Mouse (Mus musculus) cerebellum, postnatal 25 days (tissue): ENCODE measurements around the gene Chd1l.
A peak's percentile ranks its signal among the peaks of the same experiment; 100 is the strongest.

ENCODE experiments used
- DNase-seq, 2 experiments: peaks; one replicate each; pipeline ENCODE4 v3.0.0; 2021; ENCODE audit warnings: mixed read lengths in 2 of 2

Chd1l gene

DNA sequence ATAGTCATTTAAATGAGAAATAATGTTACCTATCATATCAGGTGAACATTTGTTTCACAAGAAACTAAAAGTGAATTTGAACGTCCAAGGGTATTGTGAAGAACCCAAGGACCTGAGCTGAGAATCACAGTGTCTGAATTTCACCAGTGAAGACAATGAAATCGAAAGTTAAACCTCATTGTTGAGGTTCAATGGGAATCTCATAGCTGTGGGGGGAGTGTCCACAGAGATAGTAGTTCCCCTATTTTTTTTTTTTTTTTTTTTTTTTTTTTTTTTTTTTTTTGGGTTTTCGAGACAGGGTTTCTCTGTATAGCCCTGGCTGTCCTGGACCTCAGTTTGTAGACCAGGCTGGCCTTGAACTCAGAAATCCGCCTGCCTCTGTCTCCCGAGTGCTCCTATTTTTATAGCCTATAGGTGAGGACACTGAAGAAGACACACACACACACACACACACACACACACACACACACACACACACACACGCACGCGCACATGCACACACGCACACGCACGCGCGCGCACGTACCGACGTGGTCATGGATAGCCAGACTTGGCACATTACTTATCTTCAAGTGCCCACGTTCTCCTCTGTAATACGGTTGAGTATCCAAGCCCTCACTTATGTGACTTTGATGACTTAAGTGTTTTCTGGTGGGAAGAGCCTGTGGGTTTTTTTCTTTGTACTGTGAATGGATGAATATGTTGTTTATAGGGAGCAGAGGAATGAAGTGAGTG lies 7.3 kb upstream of the Chd1l start:
- DNase-seq: no peak

DNA sequence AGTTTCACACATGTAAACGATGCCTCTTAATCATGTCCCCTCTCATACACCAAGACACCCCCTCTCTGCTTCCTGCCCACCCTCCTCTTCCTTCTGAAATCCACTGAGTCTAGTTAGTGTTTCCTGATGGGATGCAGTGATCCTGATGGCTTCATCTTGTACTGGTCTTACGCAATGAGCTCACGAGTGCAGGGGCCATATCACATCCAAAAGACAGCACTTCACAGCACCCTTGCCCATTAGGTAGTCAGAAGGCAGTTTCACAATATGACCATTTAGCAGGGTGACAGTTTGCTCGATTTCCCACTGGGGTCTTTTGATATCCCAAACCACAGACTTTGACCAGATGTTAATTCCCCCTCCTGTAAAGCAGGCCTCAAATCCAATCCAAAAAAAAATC lies 5.9 kb upstream of the Chd1l start:
- no peak for DNase-seq

DNA sequence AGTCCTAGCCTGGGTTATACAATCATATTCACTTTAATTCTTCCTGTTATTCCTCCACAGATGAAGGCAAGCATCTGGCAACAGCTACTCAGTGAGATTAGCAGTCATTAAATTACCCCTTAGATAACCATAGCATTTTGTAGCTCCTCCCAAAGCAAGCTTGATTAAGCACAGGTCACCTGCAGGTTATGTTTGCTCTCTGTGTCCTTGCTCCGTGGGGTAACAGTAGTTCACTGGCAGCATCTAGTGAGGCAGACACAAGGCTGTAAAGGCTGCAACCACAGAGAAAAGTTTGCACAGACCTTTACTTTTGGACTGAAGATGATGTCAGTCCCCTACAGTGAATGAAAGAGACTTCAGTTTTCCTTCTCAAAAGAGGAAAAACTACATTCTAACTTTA lies 5.2 kb upstream of the Chd1l start:
- DNase-seq: no peak

DNA sequence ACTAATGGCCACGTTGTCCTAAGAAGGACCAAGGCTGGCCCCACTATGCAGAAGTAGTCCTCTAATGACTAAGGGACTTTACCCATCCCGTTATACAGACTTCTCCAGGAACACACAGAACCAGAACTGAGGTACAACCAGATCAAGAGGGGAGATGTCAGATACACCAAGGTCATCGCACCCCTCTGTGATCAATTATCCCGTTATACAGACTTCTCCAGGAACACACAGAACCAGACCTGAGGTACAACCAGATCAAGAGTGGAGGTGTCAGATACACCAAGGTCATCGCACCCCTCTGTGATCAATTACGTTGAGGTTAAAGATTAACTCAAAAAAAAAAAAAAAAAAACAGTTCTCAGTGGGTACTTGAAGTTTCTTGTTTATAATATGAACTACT lies 1.0 kb upstream of the Chd1l start:
- DNase-seq: no peak

DNA sequence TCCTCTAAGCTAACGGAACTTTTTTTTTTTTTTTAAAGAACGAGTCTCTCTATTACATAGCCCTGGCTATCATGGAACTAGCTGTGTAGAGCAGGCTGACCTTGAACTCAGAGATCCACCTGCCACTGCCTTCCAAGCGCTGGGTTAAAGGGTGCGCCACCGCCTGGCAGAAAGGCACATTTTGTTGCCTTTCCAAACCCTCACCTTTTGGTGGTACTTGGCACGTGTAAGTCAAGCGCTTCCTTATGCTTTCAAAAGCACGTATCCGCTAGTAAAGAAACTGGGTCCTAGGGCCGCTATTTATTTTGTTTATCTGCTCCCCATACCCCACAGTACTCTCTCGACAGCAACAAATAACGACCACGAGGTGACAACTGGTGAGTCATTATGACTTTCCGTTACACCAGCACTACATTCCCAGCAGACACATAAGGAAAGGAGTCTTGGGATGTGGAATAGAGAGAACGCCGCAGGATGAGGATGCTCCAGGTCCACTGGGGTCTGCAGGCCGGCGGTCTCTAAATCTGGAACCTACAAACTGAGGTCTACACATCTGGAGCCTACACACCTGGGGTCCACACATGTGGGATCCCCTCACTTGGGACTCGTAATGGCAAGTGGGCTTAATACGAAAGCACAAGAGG lies 680 bp downstream of the Chd1l start:
- peak; percentile 34 to 59 for DNase-seq

DNA sequence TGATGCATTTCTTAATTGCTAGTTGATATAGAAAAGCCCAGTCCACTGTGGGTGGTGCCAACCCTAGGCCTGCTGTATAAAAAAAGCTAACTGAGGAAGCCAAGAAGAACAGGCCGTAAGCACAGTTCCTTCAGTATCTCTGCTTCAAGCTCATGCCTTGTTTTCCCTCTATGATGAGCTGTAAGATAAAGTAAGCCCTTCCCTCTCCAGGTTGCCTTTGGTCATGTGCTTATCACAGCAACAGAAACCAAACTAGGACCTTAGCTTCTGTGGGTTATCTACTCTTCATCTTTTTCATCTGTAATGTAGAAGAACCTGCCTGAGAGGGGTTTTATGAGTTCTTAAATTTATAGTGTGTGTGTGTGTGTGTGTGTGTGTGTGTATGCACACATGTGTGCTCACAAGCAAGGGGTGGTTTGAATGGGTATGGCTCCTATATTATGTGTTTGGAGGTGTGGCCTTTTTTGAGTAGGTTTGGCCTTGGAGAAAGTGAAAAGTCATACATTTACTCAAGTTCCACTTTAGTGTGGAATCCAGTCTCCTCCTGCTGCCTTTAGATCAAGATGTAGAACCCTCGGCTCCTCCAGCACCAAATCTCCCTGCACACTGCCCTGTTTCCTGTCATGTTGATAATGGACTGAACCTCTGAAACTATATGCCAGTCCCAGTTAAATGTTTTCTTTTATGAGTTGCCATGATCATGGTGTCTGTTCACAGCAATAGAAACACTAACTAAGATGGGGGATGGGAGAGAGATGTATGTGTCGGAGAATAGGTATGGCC lies 9.8 kb downstream of the Chd1l start:
- DNase-seq: no peak

DNA sequence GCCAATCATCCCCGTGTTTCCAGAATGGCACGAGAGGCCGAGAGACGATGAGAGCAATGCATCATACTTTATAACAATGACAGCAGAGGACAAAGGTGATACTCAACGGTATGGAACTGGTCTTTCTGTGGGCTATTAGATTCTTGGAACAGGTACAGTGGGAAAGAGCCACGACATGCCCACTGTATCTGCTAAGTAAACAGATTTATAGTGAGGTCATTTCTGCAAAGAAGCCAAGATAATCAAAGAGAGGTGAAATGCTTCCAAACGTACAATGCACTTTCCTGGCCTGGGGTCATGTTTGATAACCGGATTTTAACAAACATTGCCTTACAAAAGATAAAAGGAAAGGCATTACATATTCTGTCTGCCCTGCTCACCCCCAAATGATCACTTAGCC lies 13.2 kb downstream of the Chd1l start:
- no peak for DNase-seq

DNA sequence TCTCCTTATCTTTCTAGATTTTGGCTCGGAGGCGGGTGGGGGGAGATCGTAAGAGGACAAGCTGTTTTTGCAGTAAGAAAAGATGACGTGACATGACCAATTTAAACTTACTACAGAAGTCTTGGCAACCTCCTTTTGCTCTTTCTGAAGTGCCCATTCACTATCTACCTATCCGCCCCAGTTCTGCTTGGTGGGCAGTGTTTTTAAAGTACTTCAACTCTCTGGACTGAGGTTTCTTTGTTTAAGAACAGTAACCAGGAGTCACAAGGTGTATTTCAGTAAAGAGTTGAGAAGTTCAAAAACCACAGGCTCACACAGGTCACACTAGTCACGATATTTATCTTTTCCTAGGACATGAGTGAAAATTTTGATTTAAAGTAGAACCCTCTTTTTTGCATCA lies 14.9 kb downstream of the Chd1l start:
- DNase-seq: no peak

DNA sequence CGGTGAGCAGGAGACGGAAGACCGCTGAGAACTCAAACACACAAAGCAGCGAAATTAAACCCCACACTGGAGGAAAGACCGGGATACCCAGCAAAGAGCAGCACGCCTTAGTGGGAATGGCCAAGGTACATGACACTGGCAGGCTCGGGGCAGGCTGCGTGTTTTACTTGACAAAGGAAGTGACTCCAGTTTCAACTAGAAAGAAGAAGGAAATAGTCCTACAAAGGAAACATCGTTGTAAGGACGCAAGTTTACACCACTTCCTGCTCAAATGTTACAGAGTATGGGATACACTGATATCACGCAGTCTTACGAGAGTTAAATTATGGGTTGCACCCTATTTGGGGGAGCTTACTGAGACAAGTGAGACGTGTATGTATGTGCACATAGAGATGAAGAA lies 15.9 kb downstream of the Chd1l start:
- no peak for DNase-seq

DNA sequence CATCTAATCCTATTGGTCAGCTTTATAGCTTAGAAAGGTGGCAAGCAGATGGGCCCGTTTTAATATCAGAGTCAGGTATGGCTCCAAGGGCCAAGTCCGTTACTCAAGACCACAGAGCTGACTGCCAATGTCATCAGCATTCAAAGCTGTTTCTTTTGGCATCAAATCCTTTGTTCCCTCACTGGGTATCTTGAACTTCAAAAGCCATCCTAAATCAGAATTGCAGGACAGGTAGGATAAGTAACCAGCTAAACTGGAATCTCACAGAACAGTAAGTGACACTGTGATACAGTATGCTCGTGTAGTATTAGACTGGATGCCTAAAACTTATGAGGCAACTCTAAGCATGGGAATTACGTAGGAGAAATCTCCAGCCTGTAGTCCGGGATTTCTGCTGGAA lies 16.9 kb downstream of the Chd1l start:
- no peak for DNase-seq

DNA sequence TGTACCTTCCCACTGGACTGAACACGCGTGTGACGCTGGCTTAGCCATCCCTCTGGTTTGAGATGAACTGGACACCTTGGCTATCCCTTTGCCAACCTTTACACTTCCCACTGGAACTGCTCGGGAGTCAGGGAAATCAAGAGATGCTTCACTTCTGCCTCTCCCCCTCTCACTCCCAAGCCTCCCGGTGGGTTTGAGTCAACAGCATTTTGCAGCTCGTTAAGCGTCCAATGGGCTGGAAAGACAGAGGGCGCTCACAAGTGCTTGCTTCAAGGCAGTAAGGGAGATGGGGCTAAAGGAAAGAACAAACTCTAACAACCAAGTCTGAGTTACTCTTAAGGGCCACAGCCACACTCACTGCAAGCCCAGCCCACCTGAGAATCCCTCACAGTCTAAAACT lies 19.3 kb downstream of the Chd1l start:
- no peak for DNase-seq

DNA sequence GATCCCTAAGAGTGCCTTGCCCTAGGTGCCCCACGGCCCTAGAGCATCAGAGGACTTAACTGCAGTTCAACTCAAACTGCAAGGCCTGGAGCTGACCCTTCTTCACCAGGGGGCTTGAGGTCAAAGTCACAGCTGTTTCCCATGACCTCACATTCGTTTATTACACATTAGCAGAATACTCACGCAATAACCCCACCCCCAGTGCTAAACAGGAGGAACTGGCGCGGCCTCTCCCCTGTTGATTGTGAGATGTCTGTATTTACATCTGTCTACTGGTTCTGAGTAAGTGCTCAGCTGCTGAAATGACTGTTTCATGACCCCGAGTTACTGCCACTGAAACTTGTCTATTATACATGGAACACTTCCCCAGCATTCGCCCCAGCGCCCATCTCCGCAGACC lies 22.3 kb downstream of the Chd1l start:
- no peak for DNase-seq

DNA sequence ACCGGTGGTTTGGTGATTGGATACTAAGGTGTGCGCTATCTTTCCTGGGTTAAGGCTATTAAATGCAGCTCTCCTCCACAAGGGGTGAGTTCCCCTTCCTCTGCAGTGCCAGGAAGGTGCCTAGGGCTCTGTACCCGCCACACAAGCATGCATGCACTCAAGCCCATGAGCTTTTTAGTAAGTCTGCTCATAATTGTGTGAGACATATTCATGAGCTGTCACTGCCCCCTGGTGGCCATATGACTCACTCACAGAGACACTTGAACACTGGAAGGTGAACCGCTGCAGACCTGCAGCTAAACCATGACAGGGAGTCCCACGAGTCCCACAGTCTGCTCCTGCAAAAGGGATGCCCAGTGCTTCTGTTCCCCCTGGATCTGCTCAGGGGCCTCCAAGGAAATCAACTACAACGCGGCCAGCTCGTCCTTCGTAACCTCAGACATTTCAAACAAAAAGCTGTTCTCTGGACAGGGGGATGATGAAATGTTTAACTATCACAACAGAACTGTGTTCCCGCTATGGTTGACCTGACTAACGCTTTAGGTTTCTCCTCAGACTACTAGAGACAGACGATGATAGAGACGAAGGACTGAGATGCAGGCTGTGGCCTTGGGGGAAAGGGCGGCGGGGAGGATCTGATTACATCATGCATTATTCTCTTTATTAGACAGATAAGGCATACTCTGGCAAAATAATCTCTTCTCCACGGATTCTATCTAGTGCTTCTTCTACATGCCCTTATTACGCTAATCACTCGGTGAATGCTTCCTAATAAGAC lies 24.4 kb downstream of the Chd1l start:
- peak; percentile 78 to 86 for DNase-seq

DNA sequence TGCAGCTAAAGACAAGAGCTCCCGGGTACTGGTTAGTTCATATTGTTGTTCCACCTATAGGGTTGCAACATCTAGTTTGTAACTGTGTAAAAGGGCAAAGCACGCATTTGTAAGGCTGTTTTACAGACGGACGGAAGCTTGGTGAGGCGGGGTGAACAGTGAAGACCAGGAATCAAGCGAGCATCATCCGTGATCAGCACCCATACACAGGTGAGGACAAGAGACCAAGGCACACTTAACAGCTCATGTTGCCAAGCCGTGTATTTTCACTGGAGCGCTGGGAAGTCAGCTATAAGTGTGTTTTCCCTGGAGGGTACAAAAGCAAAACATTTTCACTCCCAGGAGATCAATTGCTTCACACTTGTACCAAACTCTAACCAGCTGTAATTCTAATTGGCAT lies 36.2 kb downstream of the Chd1l start:
- DNase-seq: no peak

DNA sequence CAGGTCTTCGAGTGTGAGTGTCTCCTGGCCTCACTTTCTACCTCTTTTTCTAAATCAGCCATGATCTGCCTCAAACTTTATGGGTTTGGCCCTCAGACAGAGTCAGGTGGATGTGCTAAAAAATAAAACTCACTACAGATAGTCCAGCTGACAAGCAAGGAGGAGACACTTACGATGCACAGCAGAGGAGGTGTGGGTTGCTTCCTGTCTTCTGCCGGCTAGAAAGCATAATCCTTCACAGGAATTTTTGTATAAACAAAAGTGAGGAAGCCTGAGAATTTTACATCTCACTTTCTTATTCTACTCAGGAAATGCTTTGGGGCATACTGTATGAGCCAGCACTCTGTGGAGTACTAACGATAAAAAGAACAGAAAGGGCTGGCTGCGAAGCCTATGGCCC lies 45.4 kb downstream of the Chd1l start:
- no peak for DNase-seq

DNA sequence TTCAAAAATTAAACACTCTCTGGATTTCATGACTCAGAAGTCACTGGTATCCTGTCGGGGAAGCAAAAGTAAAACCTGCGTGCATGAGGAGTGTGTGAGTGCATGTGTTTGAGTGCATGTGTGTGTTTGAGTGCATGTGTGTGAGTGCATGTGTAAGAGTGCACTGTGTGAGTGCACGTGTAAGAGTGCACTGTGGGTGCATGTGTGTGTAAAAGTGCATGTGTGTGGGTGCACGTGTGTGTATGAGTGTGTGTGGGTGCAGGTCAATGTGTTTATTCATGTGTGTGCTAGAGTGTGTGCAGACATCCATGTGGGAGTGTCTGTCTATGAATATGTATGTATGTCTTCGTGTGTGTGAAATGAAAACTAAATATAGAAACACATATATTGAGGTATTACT lies 51.4 kb downstream of the Chd1l start:
- no peak for DNase-seq

DNA sequence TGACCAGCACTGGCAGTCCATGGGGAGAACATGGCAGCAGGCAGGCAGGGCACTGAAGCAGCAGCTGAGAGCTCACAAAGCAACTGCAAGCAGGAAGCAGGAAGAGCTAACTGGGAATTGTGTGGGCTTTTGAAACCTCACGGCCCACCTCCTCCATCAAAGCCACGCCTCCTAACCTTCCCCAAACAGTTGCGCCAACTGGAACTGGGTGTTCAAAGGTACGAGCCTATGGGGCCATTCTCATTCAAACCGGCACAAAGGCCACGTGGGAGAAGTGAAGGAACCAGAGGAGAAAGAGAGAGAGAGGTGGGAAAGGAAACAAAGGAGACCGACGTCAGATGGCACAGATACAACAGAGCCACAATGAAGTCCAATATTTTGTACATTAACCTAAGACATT lies 63.8 kb downstream of the Chd1l start:
- DNase-seq: no peak

DNA sequence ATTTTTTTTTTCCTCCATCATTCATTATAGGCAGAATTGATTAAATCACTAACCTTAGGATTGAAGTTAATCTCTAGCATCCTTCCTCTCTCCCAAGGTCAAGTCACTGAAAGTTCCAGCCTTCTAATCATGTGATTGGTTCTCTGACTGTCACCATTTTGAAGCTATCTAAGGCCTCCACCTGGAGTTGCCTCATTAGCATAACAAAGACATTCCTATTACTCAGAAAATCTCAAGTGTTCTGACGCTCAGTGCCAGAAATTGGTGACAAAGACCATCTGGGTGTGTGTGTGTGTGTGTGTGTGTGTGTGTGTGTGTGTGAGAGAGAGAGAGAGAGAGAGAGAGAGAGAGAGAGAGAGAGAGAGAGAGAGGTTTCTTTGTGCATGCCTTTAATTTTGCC lies 69.8 kb downstream of the Chd1l start:
- no peak for DNase-seq

DNA sequence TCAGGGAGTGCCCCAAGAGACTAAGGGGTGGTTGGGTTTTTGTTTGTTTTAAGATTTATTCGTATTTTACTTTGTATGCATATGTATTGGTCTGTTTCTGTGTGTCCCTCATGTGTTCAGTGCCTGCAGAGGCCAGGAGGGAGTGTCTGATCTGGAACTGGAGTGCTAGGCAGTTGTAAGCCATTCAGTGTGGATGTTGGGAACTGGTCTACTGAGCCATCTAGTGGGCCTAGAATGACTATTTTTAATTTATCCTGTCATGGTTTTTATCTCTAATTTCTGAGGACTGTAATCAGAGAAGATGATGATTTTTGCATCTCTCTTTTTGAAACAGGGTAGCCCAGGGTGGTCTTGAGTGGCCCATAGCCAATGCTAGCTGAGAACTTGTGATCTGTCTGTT lies 71.4 kb downstream of the Chd1l start:
- DNase-seq: no peak

DNA sequence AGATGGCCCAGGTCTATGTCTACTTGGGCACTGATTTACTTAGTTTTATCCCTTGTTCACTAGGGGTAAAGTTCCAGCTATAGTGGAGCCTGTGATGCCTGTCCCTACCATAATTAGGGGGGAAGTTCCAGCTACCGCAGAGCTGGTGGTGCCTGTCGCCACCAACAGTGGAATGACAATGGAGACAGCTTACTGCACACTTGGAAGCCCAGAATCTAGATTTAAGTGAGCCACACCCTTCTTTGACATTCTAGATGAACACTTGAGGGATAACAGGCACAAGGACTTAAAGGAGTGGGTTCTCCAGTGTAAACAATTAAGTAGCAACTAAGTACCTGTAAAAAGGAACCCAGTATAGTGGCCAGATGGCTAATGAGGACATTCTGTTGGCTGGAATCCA lies 73.0 kb downstream of the Chd1l start:
- DNase-seq: no peak

DNA sequence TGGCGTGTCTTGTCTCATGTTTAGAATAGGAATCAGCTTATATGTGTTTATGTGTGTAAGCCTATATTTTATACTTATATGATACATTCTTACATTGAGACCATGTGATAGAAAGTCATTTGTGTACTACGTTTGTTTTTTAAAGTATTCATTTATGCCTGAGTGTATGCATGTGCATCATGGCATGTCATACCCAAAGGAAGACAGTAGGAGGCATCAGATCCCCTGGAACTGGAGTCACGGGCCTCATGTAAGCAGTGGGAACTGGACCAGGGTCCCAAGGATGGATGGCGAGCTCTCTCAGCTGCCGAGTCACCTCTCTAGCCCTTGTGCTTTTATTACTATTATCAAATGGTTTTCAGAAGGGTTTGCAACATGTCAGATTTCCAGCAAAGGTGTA lies 74.3 kb downstream of the Chd1l start:
- DNase-seq: no peak

DNA sequence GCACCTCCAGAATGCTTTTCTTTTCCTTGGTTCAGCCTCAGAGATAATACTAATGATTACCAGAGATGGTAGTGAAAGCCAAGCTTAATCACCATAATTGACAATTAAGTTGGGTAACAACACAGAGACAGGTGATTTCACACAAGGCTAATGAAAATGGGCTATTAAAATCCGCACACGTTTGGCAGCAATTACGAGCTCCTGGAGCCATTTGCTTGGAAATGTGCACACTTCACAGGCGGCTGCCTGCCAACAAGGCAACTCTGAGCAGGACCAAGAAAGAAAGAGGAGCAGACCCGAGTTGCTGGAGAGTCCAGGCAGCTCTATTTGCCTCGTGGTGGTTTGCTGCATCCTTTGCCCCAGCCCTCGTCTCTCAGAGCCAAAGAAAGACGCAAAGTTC lies 84.5 kb downstream of the Chd1l start:
- no peak for DNase-seq

DNA sequence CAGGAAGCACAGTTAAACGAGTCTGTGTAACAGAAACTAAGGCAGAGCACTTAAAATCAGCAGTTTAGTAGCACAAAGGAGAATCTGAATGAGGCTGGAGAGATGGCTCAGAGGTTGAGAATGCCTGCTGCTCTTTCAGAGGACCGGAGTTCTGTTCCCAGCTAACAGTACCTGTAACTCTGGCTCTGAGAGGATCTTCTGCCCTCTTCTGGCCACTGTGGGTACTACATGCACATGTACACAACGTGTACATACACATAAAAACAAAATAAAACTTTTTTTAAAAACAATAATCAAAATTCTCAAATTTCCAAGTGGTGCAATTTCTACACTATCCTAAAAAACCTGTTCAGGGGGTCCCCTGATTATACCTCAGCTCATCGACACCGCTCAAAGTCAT lies 85.2 kb downstream of the Chd1l start:
- peak in 1 of 2 experiments; percentile 35 for DNase-seq
